In the genomic region with DNA sequence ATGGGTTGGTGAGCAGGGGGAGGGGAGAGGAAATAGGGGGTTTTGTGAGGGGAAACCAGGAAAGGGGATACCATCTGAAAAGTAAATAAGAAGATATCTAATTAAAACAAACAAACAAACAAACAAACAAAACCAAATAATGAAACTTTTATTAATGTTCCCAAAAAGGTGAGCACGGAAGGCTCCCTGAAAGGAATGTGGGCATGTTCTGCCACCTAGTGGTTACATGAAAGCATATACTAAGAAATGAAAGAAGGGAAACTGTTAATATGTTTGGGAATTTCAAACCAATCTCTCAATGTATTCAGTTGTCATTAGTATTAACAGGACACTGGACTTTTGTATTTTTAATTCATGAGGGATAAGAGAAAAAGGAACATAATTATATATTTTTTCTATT, we compare ENCODE assay signal across 7 mouse cellular contexts. TPM values are rescaled to one million over a fixed set of nuclear protein-coding genes. Genes with fewer than 3 reads are reported as not detected.
DNase-seq lines count a peak whose midpoint lies in the region; ATAC-seq lines count a peak whose summit lies in the region.

No protein-coding gene starts in this region.

- H3K9ac ChIP-seq in kidney, embryonic 15.5 days, result no peak overlapping the region
- no peak overlapping the region for H3K9ac ChIP-seq in heart, embryonic 16.5 days (ENCODE audit: low read length)

- H3K4me2 ChIP-seq in kidney, embryonic 15.5 days, result no peak overlapping the region
- peak overlapping the region; percentile 40; the same call in 1 of the 2 replicates for H3K4me2 ChIP-seq in heart, embryonic 16.5 days (ENCODE audit: low read depth, low read length)

- 5% methylated on average over 1 of the region's 1 CpGs for WGBS in kidney, embryonic 15.5 days
- 10% methylated on average over 1 of the region's 1 CpGs for WGBS in heart, embryonic 16.5 days

- H3K27ac ChIP-seq in kidney, embryonic 15.5 days, result no peak overlapping the region
- no peak overlapping the region for H3K27ac ChIP-seq in heart, embryonic 16.5 days (ENCODE audit: low read length)

- H3K9me3 ChIP-seq in kidney, embryonic 15.5 days (replicated peaks), result no peaks in the 10 kb centered on the region
- H3K9me3 ChIP-seq in heart, embryonic 16.5 days (replicated peaks; ENCODE audit: control insufficient read depth, low read length), result 0 out of 2 replicates have a peak, but pooled peaks cover 5% of the 10 kb centered on the region

- no peaks in the 10 kb centered on the region for H3K36me3 ChIP-seq in kidney, embryonic 15.5 days
- H3K36me3 ChIP-seq in heart, embryonic 16.5 days (ENCODE audit: control insufficient read depth, insufficient read depth), result no peaks in the 10 kb centered on the region

- H3K4me1 ChIP-seq in kidney, embryonic 15.5 days, result no peaks in the 10 kb centered on the region
- 0 out of 2 replicates have a peak, but pooled peaks cover 2% of the 10 kb centered on the region for H3K4me1 ChIP-seq in heart, embryonic 16.5 days (ENCODE audit: control insufficient read depth, insufficient read depth, low read length)

- DNase-seq in kidney, adult 8-10 months, result peak; percentile 13 to 14
- peak; percentile 45 for DNase-seq in ZHBTc4 (ENCODE audit: low read depth, low spot score)
- peak; percentile 73 for DNase-seq in naive thymus-derived CD4-positive, alpha-beta T cell, adult 2 months (ENCODE audit: low read depth)
- no peak for DNase-seq in layer of hippocampus, adult 8-10 months (ENCODE audit: low spot score in 2 of 2)

- no peak overlapping the region for H3K4me3 ChIP-seq in kidney, embryonic 15.5 days (replicated peaks)
- H3K4me3 ChIP-seq in heart, embryonic 16.5 days (ENCODE audit: low read length), result no peak overlapping the region

- no peak for ATAC-seq in kidney, embryonic 15.5 days (replicated peaks; ENCODE audit: low FRiP score)
- ATAC-seq in CD4-positive, CD25-positive, alpha-beta regulatory T cell, adult 4 months, result peak; percentile 57
- no peak for ATAC-seq in heart, embryonic 16.5 days (replicated peaks; ENCODE audit: extremely low read depth, insufficient read depth, low FRiP score)

- H3K27me3 ChIP-seq in kidney, embryonic 15.5 days, result no peaks in the 10 kb centered on the region
- no peaks in the 10 kb centered on the region for H3K27me3 ChIP-seq in heart, embryonic 16.5 days (ENCODE audit: control insufficient read depth, insufficient read depth, low read length)

RNA-seq across cellular contexts. Expression of a gene that starts 10.3 kb away (rescaled TPM):
- polyA plus RNA-seq in kidney, embryonic 15.5 days (2015; fragmentation: Nextera tagmentation; extraction: Ambion mirVana), result 1.7 and 2.0 TPM in 2 replicates
- polyA plus RNA-seq in CD4-positive, CD25-positive, alpha-beta regulatory T cell, adult 4 months (2017; shearing (Covaris generic)), result 1 to 10 TPM in 1 of 2 experiments, under 1 TPM in 1; 0.91 to 1.3 TPM
- polyA plus RNA-seq in heart, embryonic 16.5 days (2015; fragmentation: Nextera tagmentation; extraction: Ambion mirVana), result 0.76 and 0.96 TPM in 2 replicates
- 10 to 100 TPM; 13.5 to 20.4 (median 15.7) TPM for total RNA-seq in layer of hippocampus, adult 8-10 months (2022)

RNA-seq across cellular contexts. Expression of a gene that starts 31.3 kb away (rescaled TPM):
- polyA plus RNA-seq in kidney, embryonic 15.5 days (2015; fragmentation: Nextera tagmentation; extraction: Ambion mirVana), result 15.8 and 19.8 TPM in 2 replicates
- 1 to 10 TPM; 4.4 to 7.8 TPM for polyA plus RNA-seq in CD4-positive, CD25-positive, alpha-beta regulatory T cell, adult 4 months (2017; shearing (Covaris generic))
- 20.1 and 23.2 TPM in 2 replicates for polyA plus RNA-seq in heart, embryonic 16.5 days (2015; fragmentation: Nextera tagmentation; extraction: Ambion mirVana)
- 10 to 100 TPM; 19.3 to 24.8 (median 21.5) TPM for total RNA-seq in layer of hippocampus, adult 8-10 months (2022)

Comparison
In these comparisons a context has a peak if more than half of its experiments do, and no peak if none do; other contexts are left out.
1. DNase-seq: peak in kidney, adult 8-10 months (2 of 2), ZHBTc4 (single experiment) and naive thymus-derived CD4-positive, alpha-beta T cell, adult 2 months (single experiment); none in layer of hippocampus, adult 8-10 months (0 of 2).